Mouse (Mus musculus) frontal cortex, postnatal 36 days (tissue): ENCODE measurements around the gene Iah1.

Experiments
- DNase-seq, 2 experiments: peaks; one replicate each; pipeline ENCODE4 v3.0.0; 2022; ENCODE audit warnings: low spot score in 2 of 2

Iah1 gene

DNA sequence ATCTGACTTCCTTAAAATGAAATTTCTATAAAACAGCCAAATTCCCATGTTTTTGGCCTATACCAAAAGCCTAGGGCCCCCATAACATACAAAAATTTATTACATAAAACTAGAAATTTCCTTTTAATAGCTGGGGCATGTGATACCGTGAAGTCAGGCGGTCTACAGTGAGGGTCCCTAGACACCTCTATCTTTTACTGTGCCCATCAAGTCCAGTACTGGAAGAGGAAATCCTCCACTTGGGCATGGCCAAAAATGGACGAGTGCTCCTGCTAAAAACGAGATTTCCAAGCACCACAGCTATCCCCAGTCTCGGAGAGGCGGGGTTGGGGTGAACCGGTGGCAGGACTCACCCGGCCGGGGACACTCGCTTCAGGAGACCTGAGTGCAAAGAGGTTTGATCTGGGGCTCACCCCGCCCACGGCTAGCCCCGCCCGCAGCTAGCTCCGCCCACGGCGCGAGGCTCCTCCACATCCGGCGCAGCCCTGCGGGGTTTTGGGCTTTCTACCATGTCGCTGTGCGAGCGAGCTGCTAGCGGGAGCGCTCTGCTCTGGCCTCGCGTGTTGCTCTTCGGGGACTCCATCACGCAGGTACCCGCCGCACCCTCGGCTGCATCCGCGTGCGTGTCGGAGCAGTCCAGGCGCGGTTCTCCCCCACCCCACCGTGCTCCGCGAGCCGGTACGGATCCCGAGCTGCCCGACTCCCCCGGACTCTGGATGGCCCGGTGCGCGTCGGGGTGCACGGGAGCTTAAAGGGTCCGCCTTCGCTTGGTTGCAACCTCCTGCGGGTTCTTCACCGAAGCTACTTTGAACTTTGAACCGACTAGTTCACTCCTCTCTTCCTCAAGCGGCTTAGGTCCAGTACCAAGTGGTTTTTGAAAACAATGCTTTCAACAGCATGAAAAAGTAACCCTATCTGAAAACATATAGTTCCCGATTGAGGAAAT is at the start of gene Iah1:
Gene Iah1, plus strand, starts transcription at position 467 of the 946 bp plus-strand sequence.
- peak; percentile 78 to 80 for DNase-seq

DNA sequence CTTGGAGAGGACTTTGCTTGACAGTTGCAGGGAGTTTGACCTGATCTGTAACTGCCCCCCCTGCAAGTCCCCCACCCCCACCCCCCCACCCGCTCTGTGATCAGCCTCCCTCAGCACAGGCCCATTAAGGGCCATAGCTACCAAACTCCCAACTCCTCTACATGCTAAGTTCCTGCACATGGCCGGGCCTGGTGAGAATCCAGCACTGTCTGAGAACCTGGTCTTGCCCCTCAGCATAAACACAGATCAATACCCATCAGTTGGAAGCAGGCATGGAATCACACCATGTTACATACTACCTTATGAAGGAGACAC is 49.4 kb upstream of the Iah1 start:
- DNase-seq, result no peak

- no peak for DNase-seq
Observed at GRCm38 (mm10) chr12:21268083-21268616, 48.0 kb upstream of the Iah1 start.

DNA sequence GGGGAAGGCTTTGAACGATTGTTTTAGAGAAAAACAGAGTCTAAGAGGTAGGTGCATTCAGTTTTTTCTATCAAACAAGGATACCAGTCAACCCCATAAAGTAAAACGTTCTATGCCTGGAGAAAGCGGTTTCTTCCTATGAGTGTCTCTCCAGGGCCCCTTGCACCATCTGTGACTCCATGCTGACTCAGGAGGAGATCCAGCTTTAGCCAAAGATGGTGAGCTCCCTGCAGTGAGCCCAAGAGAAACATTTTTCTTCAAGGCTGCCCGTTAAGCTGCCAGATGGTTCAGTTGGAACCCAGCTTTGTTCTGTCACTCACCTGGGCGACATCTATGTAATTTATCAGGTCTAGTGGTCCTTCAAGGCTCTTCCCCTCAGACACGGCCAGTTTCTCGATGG is 41.7 kb upstream of the Iah1 start:
- no peak for DNase-seq

GRCm38 (mm10) chr12:21277352-21277864 is 38.8 kb upstream of the Iah1 start:
- no peak for DNase-seq

- DNase-seq, result no peak
Observed at GRCm38 (mm10) chr12:21284761-21285441, 31.3 kb upstream of the Iah1 start, which contains the start of gene Cpsf3. Cpsf3 (plus strand) TSS chr12:21285391.

- DNase-seq, result no peak
Observed at GRCm38 (mm10) chr12:21285508-21286242, 30.5 kb upstream of the Iah1 start.

- DNase-seq, result peak; percentile 99
Observed at GRCm38 (mm10) chr12:21286243-21286622, 30.0 kb upstream of the Iah1 start, which contains the start of gene Itgb1bp1. Itgb1bp1 (minus strand) TSS chr12:21286284.

DNA sequence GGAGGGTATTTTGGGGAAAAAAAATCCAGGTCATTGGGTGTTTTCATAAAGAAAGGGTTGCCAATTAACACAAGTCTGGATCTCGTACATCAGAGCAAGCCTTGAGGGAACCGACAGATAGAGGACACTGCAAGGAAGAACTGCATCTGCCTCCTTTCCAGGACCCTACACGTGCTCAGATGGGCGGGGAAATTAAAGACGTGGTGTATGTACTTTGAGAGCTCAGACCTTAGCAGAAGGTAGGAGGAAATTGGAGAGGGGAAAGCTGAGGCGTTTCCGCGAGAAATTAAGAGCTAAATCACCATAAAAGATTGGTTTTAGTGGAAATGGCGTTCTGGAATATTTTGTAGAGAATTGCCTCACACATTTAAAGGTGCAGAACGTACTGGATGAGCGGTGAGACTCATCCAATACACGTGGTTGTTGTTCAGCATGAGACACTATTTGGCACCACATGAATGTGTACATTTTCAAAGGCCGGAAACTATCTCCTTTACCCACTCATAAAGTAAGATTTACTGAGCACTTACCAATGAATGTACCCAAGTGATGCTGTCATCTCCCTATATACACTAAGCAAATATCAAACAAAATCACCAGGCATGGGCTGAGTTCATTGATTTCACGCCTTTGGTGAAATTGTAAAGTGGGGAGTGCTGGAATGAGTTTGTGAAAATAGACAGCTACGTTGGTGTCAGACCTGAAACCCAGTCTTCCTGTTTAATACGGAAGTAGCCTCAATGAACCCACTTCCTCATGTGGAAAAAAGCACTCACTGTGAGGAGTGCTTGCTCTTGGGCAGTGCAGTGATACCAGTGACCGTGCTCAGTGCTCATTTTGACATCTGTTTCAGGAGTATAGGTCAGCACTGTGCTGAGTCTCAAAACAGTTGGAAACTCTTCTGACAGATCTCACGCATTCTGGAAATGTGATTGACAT is 29.2 kb upstream of the Iah1 start:
- peak in 1 of 2 experiments; percentile 26 for DNase-seq

- DNase-seq, result no peak
Observed at GRCm38 (mm10) chr12:21288716-21289395, 27.3 kb upstream of the Iah1 start.

- DNase-seq, result no peak
Observed at GRCm38 (mm10) chr12:21289651-21290050, 26.5 kb upstream of the Iah1 start.

- DNase-seq, result no peak
Observed at GRCm38 (mm10) chr12:21298856-21299255, 17.3 kb upstream of the Iah1 start.

- no peak for DNase-seq
Observed at GRCm38 (mm10) chr12:21301324-21301723, 14.9 kb upstream of the Iah1 start.

DNA sequence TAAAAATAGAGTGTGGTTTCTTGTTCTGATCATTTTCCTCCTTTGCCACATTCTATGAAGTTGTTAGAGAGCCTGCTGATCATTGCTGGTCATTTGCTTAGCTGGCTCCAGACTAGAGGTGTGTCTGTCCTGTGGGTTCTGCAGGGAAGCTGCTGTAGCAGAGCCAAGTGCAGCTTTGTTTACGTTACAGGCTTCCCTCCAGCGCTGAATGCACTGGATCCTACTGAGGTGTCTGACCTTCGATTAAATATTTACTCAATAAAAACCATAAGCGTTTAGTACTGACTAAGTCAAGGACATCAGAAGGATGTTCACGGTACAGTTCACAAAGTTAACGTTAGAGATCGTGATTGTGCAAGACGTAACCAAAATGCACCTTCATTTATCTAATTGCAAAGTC is 14.3 kb upstream of the Iah1 start:
- DNase-seq, result no peak

- no peak for DNase-seq
Observed at GRCm38 (mm10) chr12:21302361-21302783, 13.8 kb upstream of the Iah1 start.

DNA sequence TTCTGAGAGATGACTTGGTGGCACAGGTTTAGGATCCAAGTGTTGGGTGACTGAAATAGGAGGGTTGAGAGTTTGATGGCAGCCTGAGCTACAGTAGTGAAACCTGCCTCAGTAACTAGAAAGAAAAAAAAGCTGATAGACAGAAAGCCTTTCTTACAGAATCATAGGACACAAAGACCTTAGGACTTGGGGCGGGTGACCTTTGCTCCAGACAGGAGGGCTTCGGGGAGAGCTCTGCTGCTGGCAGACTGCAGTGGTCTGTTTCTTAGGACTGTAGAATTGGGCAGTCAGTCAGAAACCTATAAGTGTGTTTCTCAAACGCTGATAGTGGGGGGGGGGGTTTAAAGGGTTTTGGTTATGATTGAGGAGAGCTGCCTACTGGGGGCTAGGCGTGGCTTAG is 10.4 kb upstream of the Iah1 start:
- DNase-seq, result no peak

DNA sequence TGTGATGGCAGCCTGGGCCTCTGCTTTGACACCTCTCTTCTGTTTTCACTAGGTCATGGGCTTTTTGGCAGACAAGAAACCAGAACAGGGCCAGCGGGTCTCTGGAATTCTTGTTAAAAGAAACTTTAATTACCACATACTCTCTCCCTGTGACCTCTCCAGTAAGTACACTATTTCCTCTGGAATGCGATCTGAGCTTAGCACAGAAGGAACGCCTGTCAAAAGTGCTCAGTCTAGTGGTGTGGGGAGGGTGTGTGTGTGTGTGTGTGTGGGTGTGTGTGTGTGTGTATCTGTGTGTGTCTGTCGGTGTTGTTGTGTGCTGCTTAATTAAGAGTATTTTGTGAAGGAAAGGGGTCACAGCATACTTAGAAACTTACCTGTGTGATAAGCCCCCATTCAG is 9.5 kb upstream of the Iah1 start:
- DNase-seq, result no peak

DNA sequence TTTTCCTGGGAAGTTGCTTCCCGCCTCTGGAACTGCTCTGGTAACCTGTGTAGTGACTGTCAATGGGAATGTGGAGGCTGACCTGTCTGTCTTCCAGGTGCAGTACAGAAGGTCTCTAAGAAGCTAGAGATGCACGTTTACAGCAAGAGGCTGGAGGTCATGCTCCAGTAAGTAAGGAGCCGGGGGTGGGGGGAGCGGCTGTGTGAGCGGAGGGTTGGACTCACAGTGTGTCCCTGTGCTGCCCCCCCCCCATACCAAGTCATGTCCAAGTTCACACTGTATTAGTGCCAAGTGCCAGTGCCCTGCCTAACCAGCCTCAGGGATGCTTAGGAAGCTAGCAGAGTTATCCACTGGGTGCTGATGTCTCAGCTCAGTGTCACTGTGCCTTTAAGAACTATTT is 4.0 kb upstream of the Iah1 start:
- no peak for DNase-seq

GRCm38 (mm10) chr12:21316869-21317265 is 678 bp downstream of the Iah1 start:
- no peak for DNase-seq
